Mouse (Mus musculus) kidney, adult 2 months (tissue): ENCODE data around the gene Drp2.

ENCODE experiments used
- CTCF ChIP-seq: fragments of 200-500 bp; conservative IDR thresholded peaks from 2 replicates; pipeline ENCODE4 v1.5.1; 2011; ENCODE audit warnings: low read depth, mild to moderate bottlenecking, control low read depth, low read length, moderate library complexity, mixed read lengths; ENCODE audit not compliant: insufficient read depth, insufficient read length
- POLR2A ChIP-seq: fragments of 200-500 bp; IDR thresholded peaks from one replicate; pipeline ENCODE4 v1.6.1; 2011; ENCODE audit warnings: low read depth, low read length, control low read depth

- TF ChIP-seq CTCF (no peak), POLR2A (no peak)
Observed at GRCm38 (mm10) chrX:134366547-134366946, 37.8 kb upstream of the Drp2 start.
